Mouse (Mus musculus): ENCODE data around the gene Rasl11b. TPM values are rescaled to one million over a fixed set of nuclear protein-coding genes. Genes with fewer than 3 reads are reported as not detected.

Gene Rasl11b
- total and polyA plus RNA-seq, 2 experiments from 2014 or later: 7.2 to 17.1 TPM

DNA sequence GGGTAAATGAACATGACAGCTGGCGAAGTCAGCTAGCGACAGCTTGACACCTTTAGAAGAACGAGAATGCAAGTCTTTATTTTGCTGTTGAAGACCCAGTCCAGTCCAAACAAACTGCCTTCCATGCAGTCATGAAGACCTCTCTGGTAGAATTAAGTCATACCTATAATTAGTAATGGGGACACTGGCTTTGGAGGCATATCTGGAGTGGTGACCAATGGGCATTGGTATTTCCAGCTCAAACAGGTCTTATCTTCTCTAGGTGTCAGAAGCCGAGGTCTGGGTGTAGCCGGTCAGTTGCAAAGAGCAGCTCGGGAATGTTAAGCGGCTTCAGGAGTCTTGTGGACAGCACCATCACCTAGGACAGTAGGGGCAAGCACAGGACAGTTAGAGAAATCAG is 11.0 kb downstream of the Rasl11b start:
- no peak for TF ChIP-seq CTCF (IDR thresholded peaks at IDR 0.05; ENCODE audit: low read depth)
- no peaks in the 10 kb centered on the region for H3K4me1 ChIP-seq (ENCODE audit: insufficient read depth, low read length)
- DNase-seq (ENCODE audit: low spot score) (no peak), ATAC-seq (no peak)
- WGBS: 85% methylated on average over 7 of the region's 7 CpGs
- no peaks in the 10 kb centered on the region for H3K36me3 ChIP-seq (ENCODE audit: insufficient read depth, low read length)
- no peak overlapping the region for H3K4me2 ChIP-seq (ENCODE audit: low read depth, low read length)
- H3K9ac ChIP-seq (replicated peaks; ENCODE audit: low read length): no peak overlapping the region
- no peaks in the 10 kb centered on the region for H3K27me3 ChIP-seq (ENCODE audit: insufficient read depth, low read length)
- no peak overlapping the region for H3K4me3 ChIP-seq (ENCODE audit: low read length)
- no peak overlapping the region for H3K27ac ChIP-seq
- H3K9me3 ChIP-seq (ENCODE audit: low read length): no peaks in the 10 kb centered on the region

- ATAC-seq: no peak
- no peak overlapping the region for H3K27ac ChIP-seq
- no peak overlapping the region for H3K4me3 ChIP-seq (ENCODE audit: low read length)
- H3K4me1 ChIP-seq (ENCODE audit: insufficient read depth, low read length): no peaks in the 10 kb centered on the region
- 94% methylated on average over 7 of the region's 7 CpGs for WGBS
- H3K36me3 ChIP-seq (ENCODE audit: insufficient read depth, low read length): no peaks in the 10 kb centered on the region
- H3K9ac ChIP-seq (replicated peaks; ENCODE audit: low read length): no peak overlapping the region
- no peaks in the 10 kb centered on the region for H3K27me3 ChIP-seq (ENCODE audit: insufficient read depth, low read length)
- DNase-seq (ENCODE audit: low spot score): no peak
- TF ChIP-seq CTCF (IDR thresholded peaks at IDR 0.05; ENCODE audit: low read depth): no peak
- H3K9me3 ChIP-seq (ENCODE audit: low read length): no peaks in the 10 kb centered on the region
- no peak overlapping the region for H3K4me2 ChIP-seq (ENCODE audit: low read depth, low read length)
Observed at GRCm38 (mm10) chr5:74206649-74207048, 11.6 kb downstream of the Rasl11b start.

DNA sequence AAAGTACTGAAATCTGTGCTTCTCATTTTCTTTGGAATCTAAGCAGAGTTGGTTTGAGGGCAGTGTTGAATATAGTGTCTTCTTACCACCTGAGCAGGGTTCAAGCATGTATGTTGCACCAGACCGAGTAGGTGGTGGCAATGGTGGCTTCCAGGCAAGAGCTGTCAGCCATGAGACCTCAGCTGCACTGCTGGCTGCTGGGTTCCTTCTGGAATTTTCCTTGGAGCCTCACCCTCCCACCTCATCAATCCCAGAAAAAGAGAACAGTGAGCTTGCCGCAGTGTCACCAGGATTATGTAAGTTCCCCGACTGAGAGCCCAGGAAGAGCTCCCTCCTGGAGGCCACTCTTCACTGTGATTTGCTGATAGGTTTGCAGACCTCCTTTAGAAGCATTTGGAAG is 12.1 kb downstream of the Rasl11b start:
- H3K4me2 ChIP-seq (ENCODE audit: low read depth, low read length): no peak overlapping the region
- WGBS: 70% methylated on average over 3 of the region's 3 CpGs
- ATAC-seq (no peak), DNase-seq (ENCODE audit: low spot score) (no peak)
- no peaks in the 10 kb centered on the region for H3K36me3 ChIP-seq (ENCODE audit: insufficient read depth, low read length)
- H3K9me3 ChIP-seq (ENCODE audit: low read length): no peaks in the 10 kb centered on the region
- no peak overlapping the region for H3K27ac ChIP-seq
- no peaks in the 10 kb centered on the region for H3K4me1 ChIP-seq (ENCODE audit: insufficient read depth, low read length)
- H3K9ac ChIP-seq (replicated peaks; ENCODE audit: low read length): no peak overlapping the region
- no peaks in the 10 kb centered on the region for H3K27me3 ChIP-seq (ENCODE audit: insufficient read depth, low read length)
- no peak overlapping the region for H3K4me3 ChIP-seq (ENCODE audit: low read length)
- no peak for TF ChIP-seq CTCF (IDR thresholded peaks at IDR 0.05; ENCODE audit: low read depth)

DNA sequence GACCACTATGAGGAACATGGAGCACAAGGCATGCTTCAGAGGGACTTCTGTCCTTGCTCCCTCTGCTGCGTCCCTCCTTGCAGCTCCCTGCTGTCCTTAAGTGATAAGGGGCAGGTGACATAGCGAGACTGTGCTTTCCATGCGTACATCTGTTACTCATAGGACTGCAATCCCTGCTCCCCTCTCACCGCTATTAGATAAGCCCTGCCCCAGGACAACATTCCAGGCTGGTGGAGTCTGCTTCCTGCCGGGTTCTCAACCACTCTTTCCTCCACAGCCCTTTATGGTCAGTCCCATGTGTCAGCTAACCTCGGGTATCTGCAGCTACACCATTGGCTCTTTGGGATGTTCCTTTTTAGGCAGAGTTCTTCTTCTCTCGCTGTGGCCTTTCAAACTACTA is 13.4 kb downstream of the Rasl11b start:
- DNase-seq (ENCODE audit: low spot score) (no peak), ATAC-seq (no peak)
- Histone ChIP-seq H3K4me2 (ENCODE audit: low read depth, low read length) (no peak overlapping the region), H3K9ac (replicated peaks; ENCODE audit: low read length) (no peak overlapping the region), H3K4me3 (ENCODE audit: low read length) (no peak overlapping the region), H3K27me3 (ENCODE audit: insufficient read depth, low read length) (no peaks in the 10 kb centered on the region), H3K4me1 (ENCODE audit: insufficient read depth, low read length) (no peaks in the 10 kb centered on the region), H3K27ac (no peak overlapping the region), H3K9me3 (ENCODE audit: low read length) (no peaks in the 10 kb centered on the region), H3K36me3 (ENCODE audit: insufficient read depth, low read length) (no peaks in the 10 kb centered on the region)
- TF ChIP-seq CTCF (IDR thresholded peaks at IDR 0.05; ENCODE audit: low read depth): no peak
- WGBS: 81% methylated on average over 7 of the region's 7 CpGs

DNA sequence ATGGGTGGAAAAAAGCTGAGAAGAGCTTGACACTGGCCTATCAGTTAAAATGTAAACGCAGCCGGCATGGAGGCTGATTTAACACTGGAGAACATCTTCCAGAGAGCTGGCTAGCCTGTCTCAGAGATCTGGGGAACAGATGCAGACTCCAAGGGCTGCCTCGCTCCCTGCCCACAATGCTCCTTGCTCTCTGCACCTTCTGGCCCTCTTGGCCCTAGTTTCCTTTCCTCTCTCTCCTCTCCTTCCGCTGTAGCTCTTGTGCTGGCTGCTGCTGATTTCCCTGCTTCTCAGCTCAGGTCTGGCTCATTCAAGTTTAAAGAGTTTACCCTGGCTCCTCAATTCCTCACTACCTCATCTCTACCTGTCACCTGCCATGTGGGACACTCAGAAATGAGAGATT is 14.6 kb downstream of the Rasl11b start:
- H3K27ac ChIP-seq: no peak overlapping the region
- 69% methylated on average over 4 of the region's 4 CpGs for WGBS
- no peak for TF ChIP-seq CTCF (IDR thresholded peaks at IDR 0.05; ENCODE audit: low read depth)

DNA sequence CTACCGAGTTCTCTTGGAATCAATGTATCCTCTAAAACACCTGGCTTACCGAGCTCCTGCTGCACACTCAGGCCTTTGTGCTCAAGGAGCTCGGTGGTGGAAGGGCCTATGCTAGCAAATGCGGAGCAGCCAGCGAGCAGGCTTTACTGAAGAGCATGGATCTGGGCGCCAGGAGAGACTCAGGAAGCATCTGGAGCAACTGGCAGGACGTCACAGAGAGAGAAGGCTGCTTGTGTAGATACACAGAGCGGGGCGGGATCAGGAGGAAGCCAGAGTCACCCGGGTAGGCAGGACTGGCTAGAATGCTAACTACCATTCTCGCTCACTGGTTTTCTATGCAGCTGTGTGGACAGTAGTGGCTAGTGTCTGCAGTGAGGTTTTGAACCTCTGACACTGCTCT is 16.3 kb downstream of the Rasl11b start:
- no peak overlapping the region for H3K4me2 ChIP-seq (ENCODE audit: low read depth, low read length)
- H3K9ac ChIP-seq (replicated peaks; ENCODE audit: low read length): no peak overlapping the region

More for the DNA sequence above, 14.6 kb downstream of the Rasl11b start:
- ATAC-seq: no peak
- Histone ChIP-seq H3K4me2 (ENCODE audit: low read depth, low read length) (no peak overlapping the region), H3K9me3 (ENCODE audit: low read length) (no peaks in the 10 kb centered on the region), H3K4me3 (ENCODE audit: low read length) (no peak overlapping the region), H3K27me3 (ENCODE audit: insufficient read depth, low read length) (no peaks in the 10 kb centered on the region), H3K4me1 (ENCODE audit: insufficient read depth, low read length) (no peaks in the 10 kb centered on the region), H3K36me3 (ENCODE audit: insufficient read depth, low read length) (no peaks in the 10 kb centered on the region), H3K9ac (replicated peaks; ENCODE audit: low read length) (no peak overlapping the region)
- DNase-seq (ENCODE audit: low spot score): no peak

GRCm38 (mm10) chr5:74214501-74215110 is 19.5 kb downstream of the Rasl11b start:
- TF ChIP-seq CTCF (IDR thresholded peaks at IDR 0.05; ENCODE audit: low read depth): no peak
- WGBS: 13% methylated on average over 7 of the region's 7 CpGs
- DNase-seq (ENCODE audit: low spot score) (no peak), ATAC-seq (peak; percentile 46)
- Histone ChIP-seq H3K9ac (replicated peaks; ENCODE audit: low read length) (no peak overlapping the region), H3K4me3 (ENCODE audit: low read length) (no peak overlapping the region), H3K36me3 (ENCODE audit: insufficient read depth, low read length) (no peaks in the 10 kb centered on the region), H3K27me3 (ENCODE audit: insufficient read depth, low read length) (no peaks in the 10 kb centered on the region), H3K4me2 (ENCODE audit: low read depth, low read length) (no peak overlapping the region), H3K27ac (peak overlapping the region; percentile 45), H3K4me1 (ENCODE audit: insufficient read depth, low read length) (0 out of 2 replicates have a peak, but pooled peaks cover 3% of the 10 kb centered on the region), H3K9me3 (ENCODE audit: low read length) (no peaks in the 10 kb centered on the region)

More for the DNA sequence above, 16.3 kb downstream of the Rasl11b start:
- H3K4me3 ChIP-seq (ENCODE audit: low read length): no peak overlapping the region
- ATAC-seq (no peak), DNase-seq (ENCODE audit: low spot score) (no peak)
- H3K27ac ChIP-seq: no peak overlapping the region
- H3K9me3 ChIP-seq (ENCODE audit: low read length): no peaks in the 10 kb centered on the region
- WGBS: 76% methylated on average over 11 of the region's 11 CpGs
- no peaks in the 10 kb centered on the region for H3K36me3 ChIP-seq (ENCODE audit: insufficient read depth, low read length)
- no peak for TF ChIP-seq CTCF (IDR thresholded peaks at IDR 0.05; ENCODE audit: low read depth)
- H3K4me1 ChIP-seq (ENCODE audit: insufficient read depth, low read length): 0 out of 2 replicates have a peak, but pooled peaks cover 3% of the 10 kb centered on the region
- H3K27me3 ChIP-seq (ENCODE audit: insufficient read depth, low read length): no peaks in the 10 kb centered on the region

Data from hindbrain, postnatal 0 days (tissue).